Mouse (Mus musculus) kidney, adult 2 months (tissue): ENCODE measurements around the gene Alg14. TPM values are rescaled to one million over a fixed set of nuclear protein-coding genes. Genes with fewer than 3 reads are reported as not detected.
A peak's percentile ranks its signal among the peaks of the same experiment; 100 is the strongest.

Experiments used
- DNase-seq: peaks from one replicate; pipeline ENCODE4 v3.0.0; 2021
- H3K27ac ChIP-seq: fragments of 200-500 bp; 2 replicates; pipeline ENCODE4 v1.5.1; 2012; ENCODE audit warnings: low read depth, low read length, control low read depth, inconsistent platforms; ENCODE audit not compliant: insufficient read depth
- H3K27me3 ChIP-seq: fragments of 200-500 bp; replicated peaks from 2 replicates; pipeline ENCODE4 v1.6.1; 2012; ENCODE audit warnings: mild to moderate bottlenecking, moderate library complexity, low read length, inconsistent platforms; ENCODE audit not compliant: control insufficient read depth, insufficient read depth
- H3K36me3 ChIP-seq: fragments of 200-500 bp; 2 replicates; pipeline ENCODE4 v1.6.1; 2012; ENCODE audit warnings: mild to moderate bottlenecking, moderate library complexity, low read length, inconsistent platforms; ENCODE audit not compliant: control insufficient read depth, insufficient read depth
- H3K4me1 ChIP-seq: fragments of 200-500 bp; 2 replicates; pipeline ENCODE4 v1.6.1; 2011; ENCODE audit warnings: low read length; ENCODE audit not compliant: control insufficient read depth, insufficient read depth
- H3K4me3 ChIP-seq: fragments of 200-500 bp; 2 replicates; pipeline ENCODE4 v1.5.1; 2011; ENCODE audit warnings: mild to moderate bottlenecking, low read depth, low read length, control low read depth; ENCODE audit not compliant: insufficient read depth
- CTCF ChIP-seq: fragments of 200-500 bp; conservative IDR thresholded peaks from 2 replicates; pipeline ENCODE4 v1.5.1; 2011; ENCODE audit warnings: low read depth, mild to moderate bottlenecking, control low read depth, low read length, moderate library complexity, mixed read lengths; ENCODE audit not compliant: insufficient read depth, insufficient read length
- POLR2A ChIP-seq: fragments of 200-500 bp; IDR thresholded peaks from one replicate; pipeline ENCODE4 v1.6.1; 2011; ENCODE audit warnings: low read depth, low read length, control low read depth
- WGBS: fragments of 180-500 bp; shearing (Covaris S2); methylation state at CpG from one replicate; pipeline ENCODE4 v1.1.7; 2018; 5-methylcytosine and 5-hydroxymethylcytosine counted together
- polyA plus RNA-seq: library from polyadenylated mRNA; depleted of rRNA; stranded (reverse); fragments of >200 nt; gene quantifications from 2 replicates; pipeline ENCODE4 v1.2.3, GENCODE M21; 2012

Alg14 gene
- polyA plus RNA-seq, 1 experiment, result 22.9 TPM

DNA sequence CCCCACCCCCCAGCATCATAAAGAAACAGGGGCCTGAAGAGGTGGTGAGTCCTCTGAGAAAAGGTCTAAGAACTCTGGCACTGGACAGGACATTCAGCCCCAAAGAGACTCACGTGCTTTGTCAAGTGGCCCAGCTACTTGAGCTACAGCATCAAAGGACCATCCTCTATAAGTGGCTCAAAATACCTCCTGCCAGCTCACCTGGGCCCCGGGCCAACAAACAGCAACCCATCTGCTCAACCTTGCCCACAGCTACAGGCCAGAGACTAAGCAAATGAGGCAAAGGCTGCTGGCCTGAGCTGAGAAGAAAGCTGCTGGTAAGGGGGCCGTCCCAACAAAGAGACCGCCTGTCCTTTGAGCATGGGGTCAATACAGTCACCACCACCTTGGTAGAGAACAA is 14.0 kb upstream of the Alg14 start:
- no peaks in the 10 kb centered on the region for H3K36me3 ChIP-seq
- no peaks in the 10 kb centered on the region for H3K4me1 ChIP-seq
- DNase-seq, result no peak
- 89% methylated on average over 4 of the region's 4 CpGs for WGBS
- no peak overlapping the region for H3K27ac ChIP-seq
- TF ChIP-seq POLR2A (no peak), CTCF (no peak)
- H3K27me3 ChIP-seq, result no peaks in the 10 kb centered on the region
- no peak overlapping the region for H3K4me3 ChIP-seq

DNA sequence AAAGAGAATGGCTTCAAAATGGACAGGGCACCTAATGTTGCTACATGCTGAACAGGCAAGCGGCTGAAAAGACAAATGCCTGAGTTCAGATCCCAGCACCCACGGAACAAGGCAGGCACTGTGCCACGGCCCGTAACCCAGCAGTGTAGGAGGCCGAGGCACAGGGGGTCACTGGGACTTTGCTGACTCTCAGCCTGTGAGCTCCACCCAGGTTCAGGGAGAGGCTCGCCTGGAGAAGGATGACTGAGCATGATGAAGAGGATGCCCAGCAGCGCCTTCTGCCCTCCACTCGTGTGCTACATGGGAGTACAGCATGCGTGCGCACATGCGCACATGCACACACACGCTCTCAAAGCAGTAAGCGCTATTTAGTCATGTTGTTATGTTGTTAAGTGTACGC is 11.9 kb upstream of the Alg14 start:
- Histone ChIP-seq H3K36me3 (no peaks in the 10 kb centered on the region), H3K27me3 (no peaks in the 10 kb centered on the region), H3K4me3 (no peak overlapping the region), H3K27ac (no peak overlapping the region), H3K4me1 (no peaks in the 10 kb centered on the region)
- 70% methylated on average over 14 of the region's 14 CpGs for WGBS
- TF ChIP-seq CTCF (no peak), POLR2A (no peak)
- DNase-seq, result no peak

DNA sequence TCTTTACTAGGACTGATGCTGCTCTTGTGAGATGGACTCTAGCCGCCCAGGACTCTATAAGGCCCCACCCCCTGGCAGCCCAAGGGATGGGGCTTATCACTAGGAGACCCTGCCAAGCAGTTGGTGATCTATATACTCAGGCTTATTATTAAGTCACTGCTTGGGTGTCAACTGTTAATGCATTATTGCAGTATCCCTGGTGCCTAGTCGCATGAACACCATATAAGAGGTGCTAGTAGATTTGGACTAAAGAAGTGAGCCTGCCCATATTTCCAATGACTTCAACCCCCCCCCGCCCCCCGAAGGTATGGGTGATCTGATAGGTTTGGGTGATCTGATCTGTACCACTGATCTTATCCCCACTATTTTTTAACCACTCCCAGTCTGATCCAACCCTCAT is 8.6 kb upstream of the Alg14 start, which contains the start of gene Tmem56:
Gene Tmem56, minus strand, starts transcription at position 101 of the 400 bp plus-strand sequence.
- Histone ChIP-seq H3K4me1 (no peaks in the 10 kb centered on the region), H3K27me3 (no peaks in the 10 kb centered on the region), H3K4me3 (no peak within 1 kb of the TSS), H3K27ac (no peak within 1 kb of the TSS), H3K36me3 (no peaks in the 10 kb centered on the region)
- TF ChIP-seq CTCF (no peak), POLR2A (no peak)
- WGBS, result 95% methylated on average over 4 of the region's 4 CpGs
- DNase-seq, result no peak

DNA sequence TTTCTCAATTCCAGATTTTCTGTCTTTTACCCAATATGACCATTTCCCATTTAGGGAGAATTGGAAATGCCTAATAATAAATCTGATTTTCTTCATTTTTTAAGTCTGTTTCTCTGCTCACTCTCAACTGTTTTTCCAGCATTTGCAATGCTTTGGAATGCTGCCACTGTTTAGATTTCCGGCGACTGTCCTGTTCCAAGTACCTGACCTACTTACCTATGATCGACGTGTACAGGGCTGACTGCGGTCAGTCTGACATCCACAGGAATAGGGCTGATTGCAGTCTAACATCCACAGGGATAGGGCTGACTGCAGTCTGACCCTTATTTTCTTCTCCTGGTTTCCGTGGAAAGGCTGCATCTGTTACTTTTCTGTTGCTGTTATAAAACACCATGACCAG is 6.4 kb upstream of the Alg14 start:
- no peaks in the 10 kb centered on the region for H3K36me3 ChIP-seq
- no peak for TF ChIP-seq CTCF
- TF ChIP-seq POLR2A, result no peak
- WGBS, result 68% methylated on average over 6 of the region's 6 CpGs
- no peaks in the 10 kb centered on the region for H3K27me3 ChIP-seq
- peak; percentile 48 for DNase-seq
- H3K4me3 ChIP-seq, result no peak overlapping the region
- H3K4me1 ChIP-seq, result no peaks in the 10 kb centered on the region
- no peak overlapping the region for H3K27ac ChIP-seq

DNA sequence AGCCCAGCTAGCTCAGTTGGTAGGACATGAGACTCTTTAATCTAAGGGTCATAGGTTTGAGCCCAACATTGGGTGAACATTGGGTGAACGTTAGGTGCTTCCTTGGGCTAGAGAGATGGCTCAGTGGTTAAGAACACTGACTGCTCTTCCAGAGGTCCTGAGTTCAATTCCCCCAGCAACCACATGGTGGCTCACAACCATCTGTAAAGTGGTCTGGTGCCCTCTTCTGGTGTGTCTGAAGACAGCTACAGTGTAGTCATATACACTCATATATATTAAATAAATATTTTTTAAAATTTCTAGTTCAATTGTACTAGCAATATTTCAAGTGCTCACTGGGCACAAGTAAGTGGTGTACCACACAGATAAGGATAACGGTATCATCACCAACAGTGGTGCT is 4.4 kb upstream of the Alg14 start:
- H3K4me1 ChIP-seq, result peaks cover 4% of the 10 kb centered on the region; the same call in 1 of the 2 replicates
- H3K27ac ChIP-seq, result no peak overlapping the region
- no peaks in the 10 kb centered on the region for H3K27me3 ChIP-seq
- H3K36me3 ChIP-seq, result no peaks in the 10 kb centered on the region
- 99% methylated on average over 2 of the region's 2 CpGs for WGBS
- H3K4me3 ChIP-seq, result no peak overlapping the region
- TF ChIP-seq POLR2A (no peak), CTCF (peak; percentile 33; the same call in 1 of the 2 replicates)
- DNase-seq, result no peak

DNA sequence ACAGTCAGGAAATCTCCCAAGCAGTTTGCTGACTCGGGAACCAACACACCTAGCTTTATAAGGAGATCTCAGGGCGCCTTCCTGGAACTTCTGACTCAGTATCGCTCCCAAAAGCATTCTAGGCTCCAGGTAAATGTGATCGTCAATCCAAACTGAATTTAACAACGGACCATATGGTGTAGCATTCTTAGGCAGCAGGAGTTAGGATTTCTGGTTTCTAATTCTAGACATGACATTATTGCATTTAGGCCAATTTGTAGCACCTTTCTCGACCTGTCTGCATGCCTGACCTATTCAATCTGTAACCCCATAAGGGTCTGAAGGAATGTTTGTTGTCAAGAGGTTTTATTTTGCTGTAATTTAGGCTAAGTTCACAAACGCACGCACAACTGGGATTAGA is 892 bp upstream of the Alg14 start:
- Histone ChIP-seq H3K27ac (no peak overlapping the region), H3K4me3 (0 out of 2 replicates have a peak overlapping the region, but pooled peaks have one; percentile 58), H3K36me3 (no peaks in the 10 kb centered on the region), H3K4me1 (peaks cover 4% of the 10 kb centered on the region; the same call in 1 of the 2 replicates), H3K27me3 (no peaks in the 10 kb centered on the region)
- no peak for DNase-seq
- TF ChIP-seq POLR2A (no peak), CTCF (no peak)
- WGBS, result 65% methylated on average over 8 of the region's 8 CpGs

DNA sequence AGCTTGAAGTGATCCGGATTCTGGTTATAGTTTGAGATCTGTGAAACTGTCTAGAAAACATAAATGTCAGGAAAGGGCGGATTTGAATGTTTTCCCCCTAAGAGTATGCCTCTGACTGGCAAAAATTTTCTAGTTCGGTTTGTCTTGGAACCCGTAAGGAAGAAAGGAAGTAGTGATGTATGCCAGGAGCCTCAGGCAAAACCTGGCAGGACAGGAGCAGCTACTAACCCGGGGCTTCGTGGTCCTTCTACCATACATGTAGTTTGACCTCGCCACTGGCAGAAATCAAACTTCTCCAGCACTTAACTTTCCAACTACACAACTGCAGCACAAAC is 381 bp upstream of the Alg14 start:
- TF ChIP-seq CTCF (no peak), POLR2A (no peak)
- Histone ChIP-seq H3K27me3 (no peaks in the 10 kb centered on the region), H3K36me3 (no peaks in the 10 kb centered on the region), H3K27ac (peak overlapping the region; percentile 73), H3K4me1 (peaks cover 4% of the 10 kb centered on the region; the same call in 1 of the 2 replicates), H3K4me3 (peak overlapping the region; percentile 58)
- 4% methylated on average over 7 of the region's 7 CpGs for WGBS
- no peak for DNase-seq

DNA sequence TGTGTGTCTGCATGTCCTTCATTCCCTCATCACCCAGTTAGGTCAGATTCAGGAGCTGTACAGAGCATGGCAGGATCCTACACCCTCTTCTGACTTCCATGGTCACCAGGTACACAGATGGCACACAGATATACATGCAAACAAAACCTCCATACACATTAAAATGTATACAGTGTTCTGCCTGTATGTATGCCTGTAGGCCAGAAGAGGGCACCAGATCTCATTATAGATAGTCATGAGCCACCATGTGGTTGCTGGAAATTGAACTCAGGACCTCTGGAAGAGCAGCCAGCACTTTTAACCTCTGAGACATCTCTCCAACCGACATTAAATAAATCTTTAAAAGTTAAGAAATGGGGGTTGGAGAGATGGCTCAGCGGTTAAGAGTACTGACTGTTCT is 2.6 kb downstream of the Alg14 start:
- Histone ChIP-seq H3K36me3 (no peaks in the 10 kb centered on the region), H3K4me1 (peaks cover 4% of the 10 kb centered on the region; the same call in 1 of the 2 replicates), H3K4me3 (no peak overlapping the region), H3K27ac (no peak overlapping the region), H3K27me3 (no peaks in the 10 kb centered on the region)
- 70% methylated on average over 2 of the region's 2 CpGs for WGBS
- TF ChIP-seq CTCF (no peak), POLR2A (no peak)
- DNase-seq, result no peak
